Mouse (Mus musculus) midbrain, postnatal 0 days (tissue): ENCODE data around the gene Tpcn1. TPM values are rescaled to one million over a fixed set of nuclear protein-coding genes. Genes with fewer than 3 reads are reported as not detected.
A peak's percentile ranks its signal among the peaks of the same experiment; 100 is the strongest.

Source experiments
- ATAC-seq: fragments of 200-750 bp; cut with Nextera tagmentation; 2 replicates; pipeline ENCODE4 v1.8.0; 2017; ENCODE audit warnings: moderate number of reproducible peaks, mild to moderate bottlenecking, moderate TSS enrichment, moderate library complexity; ENCODE audit not compliant: low FRiP score
- DNase-seq: peaks from one replicate; pipeline ENCODE4 v3.0.0-alpha.2; 2015; ENCODE audit warnings: low spot score
- H3K27ac ChIP-seq: fragments of 300-500 bp; sonication (generic); 2 replicates; pipeline ENCODE4 v1.5.1; 2014; ENCODE audit warnings: low read depth, mild to moderate bottlenecking, low read length, mixed read lengths
- H3K27me3 ChIP-seq: fragments of 300-500 bp; sonication (generic); 2 replicates; pipeline ENCODE4 v1.6.1; 2014; ENCODE audit warnings: low read length, control low read depth, mixed read lengths; ENCODE audit not compliant: insufficient read depth
- H3K36me3 ChIP-seq: fragments of 300-500 bp; sonication (generic); 2 replicates; pipeline ENCODE4 v1.6.1; 2014; ENCODE audit warnings: low read length, control low read depth, mixed read lengths; ENCODE audit not compliant: insufficient read depth
- H3K4me1 ChIP-seq: fragments of 300-500 bp; sonication (generic); 2 replicates; pipeline ENCODE4 v1.6.1; 2014; ENCODE audit warnings: mild to moderate bottlenecking, control low read depth, antibody characterized with exemption, low read length, mixed read lengths; ENCODE audit not compliant: insufficient read depth
- H3K4me2 ChIP-seq: fragments of 300-500 bp; sonication (generic); 2 replicates; pipeline ENCODE4 v1.6.1; 2014; ENCODE audit warnings: low read depth, mild to moderate bottlenecking, low read length, mixed read lengths; ENCODE audit not compliant: poor library complexity, severe bottlenecking
- H3K4me3 ChIP-seq: fragments of 300-500 bp; sonication (generic); 2 replicates; pipeline ENCODE4 v1.5.1; 2014; ENCODE audit warnings: low read depth, mild to moderate bottlenecking, low read length, moderate library complexity
- H3K9ac ChIP-seq: fragments of 300-500 bp; sonication (generic); replicated peaks from 2 replicates; pipeline ENCODE4 v1.6.1; 2014; ENCODE audit warnings: mild to moderate bottlenecking, low read length, moderate library complexity, mixed read lengths; ENCODE audit not compliant: poor library complexity, severe bottlenecking
- H3K9me3 ChIP-seq: fragments of 300-500 bp; sonication (generic); 2 replicates; pipeline ENCODE4 v1.6.1; 2016; ENCODE audit warnings: low read length, control low read depth
- CTCF ChIP-seq: IDR thresholded peaks from 2 replicates; pipeline ENCODE4 v1.5.1; 2016; ENCODE audit warnings: antibody characterized with exemption, mild to moderate bottlenecking
- WGBS: fragments of 180-500 bp; shearing (Covaris S2); extraction: QIAGEN DNeasy Blood & Tissue Kit; methylation state at CpG from one replicate; pipeline ENCODE4 v1.1.7; 2014; 5-methylcytosine and 5-hydroxymethylcytosine counted together
- polyA plus RNA-seq: library from polyadenylated mRNA; unstranded; fragments of >200 nt; fragmentation: Nextera tagmentation; extraction: Ambion mirVana; gene quantifications from 2 replicates; pipeline ENCODE4 v1.2.1, GENCODE M21; 2015
- total RNA-seq: library from RNA; depleted of rRNA; stranded (reverse); fragments of >200 nt; gene quantifications from 2 replicates; pipeline ENCODE4 v1.2.3, GENCODE M21; 2014

Tpcn1 gene
- total and polyA plus RNA-seq, 2 experiments from 2014 or later = 9.4 to 25.3 TPM

DNA sequence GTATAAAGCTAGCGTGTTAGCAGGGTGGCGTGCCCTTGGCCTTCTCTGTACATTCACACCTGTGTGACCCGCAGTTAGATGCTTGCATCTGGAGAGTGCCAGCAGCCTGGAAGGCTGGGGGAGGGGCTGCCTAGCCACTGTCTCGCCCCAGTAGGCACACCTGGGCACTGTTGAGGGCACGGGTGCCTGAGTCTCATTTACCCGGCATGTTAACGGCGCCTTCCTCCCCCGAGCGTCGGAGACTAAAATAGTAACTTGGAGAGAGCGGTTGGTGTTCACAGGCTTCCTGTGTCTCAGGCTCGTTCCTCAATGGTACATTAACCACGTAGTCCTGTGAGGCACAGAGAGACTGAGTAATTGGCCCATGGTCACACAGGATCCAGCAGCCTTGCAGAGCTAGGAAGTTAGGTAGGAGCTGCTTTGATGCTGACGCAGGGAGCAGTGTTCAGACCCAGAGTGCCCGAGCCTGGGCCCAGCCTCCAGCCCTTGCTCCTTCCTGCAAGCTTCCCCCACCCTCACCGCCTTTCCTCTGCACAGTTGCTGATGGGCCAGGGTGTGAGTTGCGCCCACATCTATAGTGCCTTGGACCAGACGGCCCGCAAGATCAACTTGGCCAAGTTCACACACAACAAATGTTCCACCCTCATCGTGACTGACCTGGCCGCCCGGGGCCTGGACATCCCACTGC lies 32.7 kb upstream of the Tpcn1 start:
- Histone ChIP-seq H3K27me3 (no peaks in the 10 kb centered on the region), H3K4me1 (no peaks in the 10 kb centered on the region), H3K36me3 (peaks cover 60% of the 10 kb centered on the region), H3K9ac (no peak overlapping the region), H3K9me3 (no peaks in the 10 kb centered on the region), H3K27ac (no peak overlapping the region), H3K4me3 (no peak overlapping the region), H3K4me2 (no peak overlapping the region)
- no peak for TF ChIP-seq CTCF
- DNase-seq (no peak), ATAC-seq (peak; percentile 18; the same call in 1 of the 2 replicates)
- 90% methylated on average over 23 of the region's 23 CpGs for WGBS

DNA sequence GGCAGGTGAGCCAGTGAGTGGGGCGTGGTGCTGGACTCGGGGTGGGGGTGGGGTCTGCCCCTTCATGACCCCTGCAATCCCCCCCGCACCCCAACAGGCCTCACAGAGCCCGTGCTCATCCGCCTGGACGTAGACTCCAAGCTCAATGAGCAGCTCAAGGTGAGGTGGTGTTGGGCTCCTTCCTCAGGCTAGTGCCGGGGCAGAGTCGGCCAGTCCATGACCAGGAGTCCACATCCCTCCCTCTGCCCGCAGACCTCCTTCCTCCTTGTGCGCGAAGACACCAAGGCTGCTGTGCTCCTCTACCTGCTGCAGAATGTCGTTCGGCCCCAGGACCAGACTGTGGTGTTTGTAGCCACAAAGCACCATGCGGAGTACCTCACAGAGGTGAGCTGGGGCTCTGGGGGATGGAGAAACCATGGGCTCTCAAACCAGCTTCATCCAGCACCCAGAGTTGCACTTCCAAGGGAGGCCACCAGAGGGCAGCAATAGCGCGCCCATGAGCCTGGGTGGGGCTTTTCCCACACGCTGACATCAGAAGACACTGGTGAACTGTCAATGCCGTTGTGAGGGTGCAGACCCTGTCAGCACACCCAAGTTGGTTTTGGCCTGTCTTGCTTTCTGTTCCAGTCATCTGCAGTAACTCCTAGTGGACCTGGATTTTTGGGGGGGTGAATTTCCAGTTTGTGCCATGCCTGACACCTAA lies 32.1 kb upstream of the Tpcn1 start:
- peak; percentile 99 for TF ChIP-seq CTCF
- ATAC-seq (peak; percentile 29), DNase-seq (peak; percentile 78)
- 71% methylated on average over 18 of the region's 18 CpGs for WGBS
- H3K4me3 ChIP-seq = no peak overlapping the region
- no peaks in the 10 kb centered on the region for H3K4me1 ChIP-seq
- peaks cover 55% of the 10 kb centered on the region for H3K36me3 ChIP-seq
- no peak overlapping the region for H3K9ac ChIP-seq
- H3K4me2 ChIP-seq = no peak overlapping the region
- H3K9me3 ChIP-seq = no peaks in the 10 kb centered on the region
- no peak overlapping the region for H3K27ac ChIP-seq
- no peaks in the 10 kb centered on the region for H3K27me3 ChIP-seq

GRCm38 (mm10) chr5:120619201-120619600 lies 30.7 kb upstream of the Tpcn1 start:
- H3K4me2 ChIP-seq = no peak overlapping the region
- DNase-seq (peak; percentile 56), ATAC-seq (no peak)
- no peaks in the 10 kb centered on the region for H3K9me3 ChIP-seq
- TF ChIP-seq CTCF = peak; percentile 86
- no peak overlapping the region for H3K4me3 ChIP-seq
- H3K4me1 ChIP-seq = no peaks in the 10 kb centered on the region
- no peak overlapping the region for H3K27ac ChIP-seq
- WGBS = 14% methylated on average over 5 of the region's 5 CpGs
- H3K36me3 ChIP-seq = peaks cover 42% of the 10 kb centered on the region
- H3K9ac ChIP-seq = no peak overlapping the region
- H3K27me3 ChIP-seq = no peaks in the 10 kb centered on the region

GRCm38 (mm10) chr5:120618778-120619177 lies 30.3 kb upstream of the Tpcn1 start:
- no peak for ATAC-seq
- 90% methylated on average over 12 of the region's 12 CpGs for WGBS
- peaks cover 39% of the 10 kb centered on the region for H3K36me3 ChIP-seq

GRCm38 (mm10) chr5:120615903-120616302 lies 27.4 kb upstream of the Tpcn1 start:
- peaks cover 7% of the 10 kb centered on the region; the same call in 1 of the 2 replicates for H3K4me1 ChIP-seq
- DNase-seq (no peak), ATAC-seq (no peak)
- H3K4me2 ChIP-seq = no peak overlapping the region
- no peak overlapping the region for H3K9ac ChIP-seq
- peaks cover 28% of the 10 kb centered on the region for H3K36me3 ChIP-seq
- no peaks in the 10 kb centered on the region for H3K27me3 ChIP-seq
- no peak overlapping the region for H3K4me3 ChIP-seq
- 97% methylated on average over 4 of the region's 4 CpGs for WGBS
- peak; percentile 73 for TF ChIP-seq CTCF
- no peak overlapping the region for H3K27ac ChIP-seq
- H3K9me3 ChIP-seq = no peaks in the 10 kb centered on the region

More at GRCm38 (mm10) chr5:120618778-120619177, 30.3 kb upstream of the Tpcn1 start:
- no peak overlapping the region for H3K9ac ChIP-seq
- H3K9me3 ChIP-seq = no peaks in the 10 kb centered on the region
- H3K27ac ChIP-seq = no peak overlapping the region
- no peak for DNase-seq
- no peak for TF ChIP-seq CTCF
- no peak overlapping the region for H3K4me2 ChIP-seq
- no peaks in the 10 kb centered on the region for H3K27me3 ChIP-seq
- H3K4me1 ChIP-seq = no peaks in the 10 kb centered on the region
- H3K4me3 ChIP-seq = no peak overlapping the region
